Mouse (Mus musculus) frontal cortex, adult (tissue): ENCODE measurements at regions not wholly inside any gene's neighbourhood (a gene's known extent, or its start where the extent isn't known, plus 50 kb on each side); places are given as distances from the start of the nearest gene placed in this dataset.
"Not testable (repeated sequence)": the region's sequence is repeated elsewhere in the genome, so short reads cannot be mapped to it uniquely, and the experiment has no call there.

Source experiments
- ATAC-seq: cut with Nextera tagmentation; 2 replicates; pipeline ENCODE4 v1.9.2; 2017; ENCODE audit warnings: mild to moderate bottlenecking, moderate library complexity, mixed read lengths; ENCODE audit not compliant: low TSS enrichment

GRCm38 (mm10) chr11:20390622-20391021 is 58.1 kb upstream of the Slc1a4 start:
- ATAC-seq, result no peak

GRCm38 (mm10) chr11:20393302-20393701 is 60.8 kb upstream of the Slc1a4 start:
- ATAC-seq, result not testable (repeated sequence)

GRCm38 (mm10) chr11:20393807-20394206 is 61.3 kb upstream of the Slc1a4 start:
- ATAC-seq, result not testable (repeated sequence)

GRCm38 (mm10) chr11:20395848-20396203 is 63.3 kb upstream of the Slc1a4 start:
- no peak for ATAC-seq

GRCm38 (mm10) chr11:20396204-20396848 is 63.8 kb upstream of the Slc1a4 start:
- peak; percentile 65 for ATAC-seq

GRCm38 (mm10) chr11:20396884-20397283 is 64.4 kb upstream of the Slc1a4 start:
- ATAC-seq, result no peak

- ATAC-seq, result peak; percentile 96
Observed at GRCm38 (mm10) chr11:20400302-20401234, 68.1 kb upstream of the Slc1a4 start.

GRCm38 (mm10) chr11:20403456-20403855 is 70.9 kb upstream of the Slc1a4 start:
- ATAC-seq, result no peak

- ATAC-seq, result no peak
Observed at GRCm38 (mm10) chr11:20404476-20404875, 72.0 kb upstream of the Slc1a4 start.

- no peak for ATAC-seq
Observed at GRCm38 (mm10) chr11:20418141-20418540, 85.6 kb upstream of the Slc1a4 start.

GRCm38 (mm10) chr11:20420876-20421275 is 88.4 kb upstream of the Slc1a4 start:
- ATAC-seq, result no peak

- ATAC-seq, result no peak
Observed at GRCm38 (mm10) chr11:20436057-20436456, 103.5 kb upstream of the Slc1a4 start.

GRCm38 (mm10) chr11:20442476-20442875 is 100.6 kb upstream of the Sertad2 start:
- ATAC-seq, result no peak

- peak; percentile 64 for ATAC-seq
Observed at GRCm38 (mm10) chr11:20445061-20445902, 97.8 kb upstream of the Sertad2 start.

- ATAC-seq, result peak; percentile 98
Observed at GRCm38 (mm10) chr11:20445903-20446264, 97.2 kb upstream of the Sertad2 start.

- ATAC-seq, result no peak
Observed at GRCm38 (mm10) chr11:20452901-20453300, 90.2 kb upstream of the Sertad2 start.

- ATAC-seq, result no peak
Observed at GRCm38 (mm10) chr11:20453786-20454185, 89.3 kb upstream of the Sertad2 start.

- peak; percentile 82 for ATAC-seq
Observed at GRCm38 (mm10) chr11:20455085-20455864, 87.8 kb upstream of the Sertad2 start.

GRCm38 (mm10) chr11:20455865-20456648 is 87.0 kb upstream of the Sertad2 start:
- ATAC-seq, result peak; percentile 88

GRCm38 (mm10) chr11:20459140-20459539 is 83.9 kb upstream of the Sertad2 start:
- no peak for ATAC-seq

- peak; percentile 38 for ATAC-seq
Observed at GRCm38 (mm10) chr11:20460501-20460921, 82.5 kb upstream of the Sertad2 start.
